Mouse (Mus musculus) CH12.LX (cell line): ENCODE measurements around the gene Zfp40. TPM values are rescaled to one million over a fixed set of nuclear protein-coding genes. Genes with fewer than 3 reads are reported as not detected.
A peak's percentile ranks its signal among the peaks of the same experiment; 100 is the strongest.

ENCODE experiments used
- DNase-seq: peaks from one replicate; pipeline ENCODE4 v3.0.0-alpha.2; 2013; ENCODE audit errors: extremely low read depth
- H3K27ac ChIP-seq: 2 replicates; pipeline ENCODE4 v1.5.1; 2012; ENCODE audit warnings: low read depth, mild to moderate bottlenecking, control low read depth, moderate library complexity; ENCODE audit not compliant: insufficient read depth
- H3K27me3 ChIP-seq: replicated peaks from 2 replicates; pipeline ENCODE3; 2012; ENCODE audit warnings: inconsistent platforms
- H3K36me3 ChIP-seq, 2 experiments: replicated peaks in 1 of 2; 2 replicates each; pipeline versions ENCODE3 to v1.6.1; 2012; ENCODE audit warnings: inconsistent platforms in 1 of 2, low read length in 1 of 2, mild to moderate bottlenecking in 1 of 2, mixed read lengths in 1 of 2, moderate library complexity in 1 of 2; ENCODE audit not compliant: control insufficient read depth in 1 of 2, insufficient read depth in 1 of 2
- H3K4me1 ChIP-seq, 2 experiments: 2 replicates each; pipeline ENCODE4 v1.6.1; 2012; ENCODE audit warnings: inconsistent platforms in 1 of 2, moderate library complexity in 1 of 2; ENCODE audit not compliant: insufficient read depth in 2 of 2, control insufficient read depth in 1 of 2
- H3K4me2 ChIP-seq: 2 replicates; pipeline ENCODE4 v1.6.1; 2012; ENCODE audit warnings: low read depth, mild to moderate bottlenecking, control low read depth; ENCODE audit not compliant: poor library complexity, insufficient read depth, severe bottlenecking
- H3K4me3 ChIP-seq, 3 experiments: fragments of 150-350 bp in 1 of 3; sonication (generic) in 1 of 3; replicated peaks in 1 of 3; 2 replicates each; pipeline versions ENCODE3 to v1.5.1; 2011 to 2012; ENCODE audit warnings: low read depth in 2 of 3, low read length in 2 of 3, mild to moderate bottlenecking in 2 of 3, moderate library complexity in 2 of 3, control low read depth in 1 of 3, improper control_type of control experiment in 1 of 3, inconsistent platforms in 1 of 3, mixed read lengths in 1 of 3; ENCODE audit not compliant: poor library complexity in 1 of 3
- H3K79me2 ChIP-seq: replicated peaks from 2 replicates; pipeline ENCODE4 v1.6.1; 2012; ENCODE audit warnings: mild to moderate bottlenecking, moderate library complexity; ENCODE audit not compliant: control insufficient read depth, poor library complexity, insufficient read depth, severe bottlenecking; ENCODE audit errors: extremely low read depth
- H3K9ac ChIP-seq: 2 replicates; pipeline ENCODE4 v1.6.1; 2012; ENCODE audit warnings: low read depth, mild to moderate bottlenecking, control low read depth, moderate library complexity; ENCODE audit not compliant: insufficient read depth
- H3K9me3 ChIP-seq: replicated peaks from 2 replicates; pipeline ENCODE3; 2012; ENCODE audit warnings: low read length, inconsistent platforms, mixed read lengths
- CHD2 ChIP-seq: IDR thresholded peaks from 2 replicates; pipeline ENCODE4 v1.6.1; 2011; ENCODE audit warnings: low read length, improper control_type of control experiment
- CTCF ChIP-seq, 2 experiments: IDR thresholded peaks in 1 of 2; conservative IDR thresholded peaks in 1 of 2; 2 replicates each; pipeline ENCODE4 v1.5.1; 2011 to 2012; ENCODE audit warnings: low read depth in 2 of 2, low read length in 2 of 2, improper control_type of control experiment in 1 of 2, inconsistent platforms in 1 of 2, mild to moderate bottlenecking in 1 of 2, moderate library complexity in 1 of 2
- ELF1 ChIP-seq: IDR thresholded peaks from 2 replicates; pipeline ENCODE4 v1.6.1; 2014; ENCODE audit warnings: low read depth, mild to moderate bottlenecking, inconsistent platforms, low read length, improper control_type of control experiment
- GABPA ChIP-seq: IDR thresholded peaks from 2 replicates; pipeline ENCODE4 v1.6.1; 2012; ENCODE audit warnings: low read depth, low read length, improper control_type of control experiment, inconsistent platforms; ENCODE audit not compliant: insufficient replicate concordance
- HCFC1 ChIP-seq: IDR thresholded peaks from 2 replicates; pipeline ENCODE4 v1.6.1; 2012; ENCODE audit warnings: low read depth, mild to moderate bottlenecking, inconsistent platforms, low read length, improper control_type of control experiment
- KAT2A ChIP-seq: IDR thresholded peaks from 2 replicates; pipeline ENCODE4 v1.6.1; 2012; ENCODE audit warnings: low read length, improper control_type of control experiment, inconsistent platforms; ENCODE audit not compliant: insufficient replicate concordance
- MAZ ChIP-seq: IDR thresholded peaks from 2 replicates; pipeline ENCODE4 v1.6.1; 2012; ENCODE audit warnings: low read depth, mild to moderate bottlenecking, inconsistent platforms, low read length, improper control_type of control experiment, moderate library complexity
- MXI1 ChIP-seq: IDR thresholded peaks from 2 replicates; pipeline ENCODE4 v1.6.1; 2011; ENCODE audit warnings: mild to moderate bottlenecking, low read depth, low read length, improper control_type of control experiment
- MYC ChIP-seq: IDR thresholded peaks from 2 replicates; pipeline ENCODE4 v1.6.1; 2011; ENCODE audit warnings: low read depth, mild to moderate bottlenecking, improper control_type of control experiment, low read length
- NELFE ChIP-seq: IDR thresholded peaks from 2 replicates; pipeline ENCODE4 v1.6.1; 2011; ENCODE audit warnings: low read depth, low read length, improper control_type of control experiment
- POLR2A ChIP-seq: IDR thresholded peaks from 2 replicates; pipeline ENCODE4 v1.6.1; 2011; ENCODE audit warnings: low read depth, mild to moderate bottlenecking, improper control_type of control experiment, low read length
- RCOR1 ChIP-seq: conservative IDR thresholded peaks from 2 replicates; pipeline ENCODE4 v1.6.1; 2012; ENCODE audit warnings: low read depth, mild to moderate bottlenecking, inconsistent platforms, low read length, improper control_type of control experiment
- SIN3A ChIP-seq: IDR thresholded peaks from 2 replicates; pipeline ENCODE4 v1.6.1; 2012; ENCODE audit warnings: low read length, improper control_type of control experiment, inconsistent platforms
- TBP ChIP-seq: conservative IDR thresholded peaks from 2 replicates; pipeline ENCODE4 v1.6.1; 2011; ENCODE audit warnings: low read depth, low read length, improper control_type of control experiment
- TCF12 ChIP-seq: IDR thresholded peaks from 2 replicates; pipeline ENCODE4 v1.6.1; 2014; ENCODE audit warnings: low read depth, mild to moderate bottlenecking, inconsistent platforms, low read length, improper control_type of control experiment
- USF1 ChIP-seq: IDR thresholded peaks from 2 replicates; pipeline ENCODE4 v1.6.1; 2014; ENCODE audit warnings: low read depth, mild to moderate bottlenecking, inconsistent platforms, low read length, improper control_type of control experiment
- ZKSCAN1 ChIP-seq: IDR thresholded peaks from 2 replicates; pipeline ENCODE4 v1.6.1; 2012; ENCODE audit warnings: low read depth, inconsistent platforms, low read length, improper control_type of control experiment, borderline replicate concordance
- ZMIZ1 ChIP-seq: IDR thresholded peaks from 2 replicates; pipeline ENCODE4 v1.6.1; 2012; ENCODE audit warnings: low read depth, mild to moderate bottlenecking, inconsistent platforms, low read length, improper control_type of control experiment
- ZNF384 ChIP-seq: IDR thresholded peaks from 2 replicates; pipeline ENCODE4 v1.6.1; 2012; ENCODE audit warnings: low read depth, low read length, improper control_type of control experiment, inconsistent platforms
- dilution Hi-C: fragments of 300-500 bp; cut with MboI; formaldehyde crosslinking; loops from 2 replicates; pipeline ENCODE4 v1.14.3; 2020; ENCODE audit warnings: low sequenced_read_pairs; ENCODE audit not compliant: extremely low pct_unique_long_range_greater_than_20kb, extremely low pct_ligation_motif_present
- in situ Hi-C: fragments of 300-500 bp; cut with MboI; formaldehyde crosslinking; loops from 3 replicates; pipeline ENCODE4 v1.14.3; 2019; ENCODE audit warnings: low sequenced_read_pairs, low pct_ligation_motif_present, low pct_unique_long_range_greater_than_20kb, mixed read lengths
- polyA plus RNA-seq: library from polyadenylated mRNA; unstranded; fragments of >175 nt; gene quantifications from 2 replicates; pipeline ENCODE4 v1.2.1, GENCODE M21; 2012; ENCODE audit warnings: low read depth; ENCODE audit not compliant: insufficient read length
- total RNA-seq, 2 experiments: library from RNA; depleted of rRNA; stranded (reverse); fragments of 300-350 nt in 1 of 2; fragments of >200 nt in 1 of 2; gene quantifications; 2 replicates each; pipeline ENCODE4 v1.2.3; 2012 to 2014

Zfp40 gene
- 3.3 and 4.7 TPM in 2 replicates for total RNA-seq (2012; rRNA removed)
- 7.0 and 8.3 TPM in 2 replicates for total RNA-seq (2014; rRNA removed)
- polyA plus RNA-seq: 4.2 and 4.4 TPM in 2 replicates

GRCm38 (mm10) chr17:23192453-23193379 lies at the start of gene Zfp40:
Gene Zfp40, minus strand, starts transcription at chr17:23193252.
- Histone ChIP-seq H3K36me3 (peaks cover 2 to 6% of the 10 kb centered on the region in 2 experiments), H3K9me3 (no peaks in the 10 kb centered on the region)
- TF ChIP-seq ZKSCAN1: no peak
- no peak for TF ChIP-seq GABPA
- peak; percentile 97 for TF ChIP-seq ZNF384
- TF ChIP-seq ELF1: peak; percentile 76
- no peak for TF ChIP-seq MYC
- 0 out of 2 replicates have a peak, but pooled peaks have one; percentile 16 for TF ChIP-seq KAT2A
- peak; percentile 69 for TF ChIP-seq HCFC1
- peak; percentile 50; the same call in 1 of the 2 replicates for TF ChIP-seq NELFE
- no peak for TF ChIP-seq USF1
- TF ChIP-seq TBP: peak; percentile 51; the same call in 1 of the 2 replicates
- TF ChIP-seq SIN3A: 0 out of 2 replicates have a peak, but pooled peaks have one; percentile 2
- peak; percentile 51 for TF ChIP-seq CHD2
- TF ChIP-seq RCOR1: no peak
- peak; percentile 69 for TF ChIP-seq POLR2A
- TF ChIP-seq ZMIZ1: peak; percentile 39; the same call in 1 of the 2 replicates
- peak; percentile 53; the same call in 1 of the 2 replicates for TF ChIP-seq TCF12
- TF ChIP-seq MAZ: 0 out of 2 replicates have a peak, but pooled peaks have one; percentile 18
- TF ChIP-seq CTCF (conservative IDR thresholded peaks at IDR 0.05 in 1 of 2, IDR thresholded peaks at IDR 0.05 in 1 of 2; ENCODE audit: low read depth in 2 of 2, low read length in 2 of 2): no peak
- peak; percentile 19 for TF ChIP-seq MXI1
- TF ChIP-seq, all 38 proteins: peak for 13
- DNase-seq: peak; percentile 91
- H3K4me1 ChIP-seq: peaks cover 0 to 14% of the 10 kb centered on the region in 2 experiments; a peak in 2 of 4 replicates
- 0 out of 2 replicates have a peak, but pooled peaks cover 2% of the 10 kb centered on the region for H3K79me2 ChIP-seq
- in situ Hi-C loops (loop anchor here (25.0 kb wide), 1 partner anchor 330 kb away; the partner anchor contains the start of gene Zfp945), dilution Hi-C loops (no loop called here)
- peak within 1 kb of the TSS; percentile 97 for H3K9ac ChIP-seq
- H3K27me3 ChIP-seq: no peaks in the 10 kb centered on the region
- H3K4me3 ChIP-seq: peak within 1 kb of the TSS; percentile 72 to 96 (median 87)
- H3K27ac ChIP-seq: no peak within 1 kb of the TSS
- peak within 1 kb of the TSS; percentile 96 for H3K4me2 ChIP-seq
